Mouse (Mus musculus) cerebellum, adult 9-11 months (tissue): ENCODE data around the gene Slc37a1.
"Not testable (repeated sequence)": the region's sequence is repeated elsewhere in the genome, so short reads cannot be mapped to it uniquely, and the experiment has no call there.

Source experiments
- DNase-seq: peaks from one replicate; pipeline ENCODE4 v3.0.0; 2022

The Slc37a1 gene

DNA sequence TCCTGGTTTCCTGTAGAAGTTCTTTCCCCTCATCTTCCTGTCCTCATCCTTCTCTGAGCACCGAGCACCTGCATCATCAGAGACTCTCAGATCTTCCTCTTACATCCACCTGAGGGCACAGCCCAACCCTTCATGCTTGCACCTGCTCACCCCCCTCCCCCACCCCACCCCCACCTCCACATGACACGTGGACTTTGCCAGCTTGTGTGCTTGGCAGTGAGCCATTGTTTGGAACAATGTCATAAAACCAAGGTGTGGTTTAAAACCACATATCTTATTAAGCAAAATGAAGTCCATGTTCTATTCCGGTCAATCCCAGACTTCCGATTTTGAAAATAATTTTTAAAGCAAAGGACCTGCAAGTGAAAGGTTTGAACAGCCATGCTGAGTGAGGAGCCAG, 35.9 kb downstream of the Slc37a1 start:
- no peak for DNase-seq

- no peak for DNase-seq
These were observed 36.8 kb downstream of the Slc37a1 start for GRCm38 (mm10) chr17:31323379-31323778.

GRCm38 (mm10) chr17:31324227-31324626, 37.6 kb downstream of the Slc37a1 start:
- DNase-seq = no peak

DNA sequence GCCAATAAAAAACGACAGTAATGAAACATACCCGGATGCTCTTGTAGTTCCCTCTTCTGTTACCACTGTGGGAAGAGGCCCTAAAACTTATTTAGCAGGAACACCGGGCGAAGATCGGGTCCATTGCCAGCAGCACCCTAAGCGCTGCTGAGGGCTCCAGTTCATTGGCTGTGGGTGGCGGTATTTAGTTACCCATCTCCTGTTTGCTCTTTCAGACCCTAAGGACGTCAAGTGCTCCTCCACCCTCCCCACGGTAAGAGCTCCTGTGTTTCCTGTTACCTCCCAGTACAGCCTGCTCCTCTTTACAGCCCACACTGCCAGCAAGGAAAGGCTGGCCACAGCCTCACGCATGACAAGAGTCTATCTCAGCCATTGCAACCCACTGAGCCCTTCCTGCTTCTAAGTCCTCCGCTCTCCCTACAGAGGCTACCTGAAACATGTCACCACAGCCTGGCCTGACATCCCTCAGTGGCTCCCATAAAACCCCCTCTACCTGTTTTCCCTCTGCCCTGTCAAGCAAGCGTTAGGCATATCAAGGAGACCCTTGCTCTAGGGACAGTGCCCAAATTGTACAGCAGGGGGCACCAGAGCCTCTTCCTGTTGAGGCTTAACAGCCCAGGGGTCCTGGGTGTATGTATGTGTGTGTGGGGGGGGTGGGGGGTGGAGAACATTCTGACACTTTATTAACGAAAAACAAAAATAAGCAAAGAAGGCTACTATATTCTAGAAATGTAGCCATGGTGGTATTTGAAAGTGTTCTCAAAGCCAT, 39.0 kb downstream of the Slc37a1 start:
- no peak for DNase-seq

- DNase-seq = no peak
These were observed 39.7 kb downstream of the Slc37a1 start for GRCm38 (mm10) chr17:31326220-31326852.

GRCm38 (mm10) chr17:31328466-31328865, 41.9 kb downstream of the Slc37a1 start:
- DNase-seq = no peak

DNA sequence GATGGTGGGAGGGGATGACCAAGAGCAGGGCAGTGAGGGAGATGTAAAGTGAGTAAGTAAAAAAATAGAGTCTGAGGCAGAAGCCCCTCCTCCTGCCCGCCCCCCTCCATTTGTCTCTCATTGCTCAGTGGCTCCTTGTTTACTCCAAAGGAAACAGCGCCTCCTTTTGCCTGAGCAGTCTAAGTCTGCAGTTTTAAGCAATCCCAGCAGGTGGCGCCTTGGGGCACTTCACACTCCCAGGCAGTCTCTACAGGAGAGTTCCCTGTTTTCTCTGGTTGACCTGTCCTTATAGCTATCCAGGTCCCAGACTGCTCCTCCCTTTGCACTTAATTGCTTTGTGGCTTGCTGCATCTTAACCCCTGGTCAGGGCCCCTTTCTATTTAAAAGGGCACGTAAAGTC, 44.0 kb downstream of the Slc37a1 start:
- peak; percentile 60 for DNase-seq

- no peak for DNase-seq
These were observed 44.7 kb downstream of the Slc37a1 start for GRCm38 (mm10) chr17:31331273-31331672.

GRCm38 (mm10) chr17:31331920-31332319, 45.3 kb downstream of the Slc37a1 start:
- no peak for DNase-seq

DNA sequence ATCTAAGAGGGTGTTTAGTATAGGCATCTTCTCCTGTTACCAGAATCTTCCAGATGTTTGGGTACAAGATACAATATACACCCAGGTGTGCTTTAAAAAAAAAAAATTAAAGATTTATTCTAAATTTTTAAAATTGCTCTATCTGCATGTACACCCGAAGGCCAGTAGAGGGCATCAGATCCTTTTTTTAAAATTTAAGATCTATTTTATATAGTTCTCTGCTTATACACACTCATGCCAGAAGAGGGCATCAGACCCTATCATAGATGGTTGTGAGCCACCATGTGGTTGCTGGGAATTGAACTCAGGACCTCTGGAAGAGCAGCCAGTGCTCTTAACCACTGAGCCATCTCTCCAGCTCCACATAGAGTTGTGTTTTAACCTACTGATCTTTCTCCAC, 45.7 kb downstream of the Slc37a1 start:
- DNase-seq = no peak

- DNase-seq = peak; percentile 88
These were observed 48.1 kb downstream of the Slc37a1 start for GRCm38 (mm10) chr17:31334509-31335260.

GRCm38 (mm10) chr17:31335344-31336080, 48.9 kb downstream of the Slc37a1 start:
- DNase-seq = peak; percentile 58

DNA sequence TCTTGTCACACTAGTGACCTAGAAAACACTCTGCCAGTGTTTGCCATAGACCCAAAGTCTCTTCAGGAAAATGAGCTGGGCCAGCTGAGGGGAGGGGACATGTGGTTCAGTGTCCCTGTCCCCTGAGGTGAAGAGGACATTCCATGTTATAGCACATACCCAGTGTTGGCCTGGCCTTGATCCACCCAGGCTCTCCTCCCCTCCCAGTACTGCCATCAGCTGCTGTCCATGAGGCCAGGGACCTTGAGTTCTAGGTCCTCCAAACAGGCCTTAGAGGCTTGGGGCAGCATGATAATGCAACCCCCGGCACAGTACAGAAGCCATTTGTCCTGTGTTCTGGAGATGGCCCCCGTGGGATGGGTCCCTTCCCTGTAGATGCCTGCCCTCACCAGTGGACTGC, 53.2 kb downstream of the Slc37a1 start:
- no peak for DNase-seq

DNA sequence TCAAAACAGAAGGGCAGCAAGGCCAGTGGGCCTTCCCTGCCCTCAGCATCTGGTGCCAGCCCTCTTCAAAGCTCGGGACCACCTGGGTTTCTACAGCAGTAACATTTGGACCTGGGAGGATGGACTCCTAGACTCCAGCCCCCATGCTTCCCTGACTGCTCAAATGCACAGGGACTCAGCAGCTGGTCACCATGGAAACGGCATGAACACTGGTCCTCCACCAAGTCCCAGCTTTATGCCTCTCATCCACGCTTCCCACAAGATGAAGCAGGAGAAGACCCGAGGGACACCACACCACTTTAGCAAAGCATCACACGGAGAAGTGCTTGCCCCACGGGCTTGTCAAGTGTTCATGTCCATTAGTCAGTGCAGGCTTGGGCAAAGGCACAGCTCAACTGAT, 55.6 kb downstream of the Slc37a1 start:
- no peak for DNase-seq

DNA sequence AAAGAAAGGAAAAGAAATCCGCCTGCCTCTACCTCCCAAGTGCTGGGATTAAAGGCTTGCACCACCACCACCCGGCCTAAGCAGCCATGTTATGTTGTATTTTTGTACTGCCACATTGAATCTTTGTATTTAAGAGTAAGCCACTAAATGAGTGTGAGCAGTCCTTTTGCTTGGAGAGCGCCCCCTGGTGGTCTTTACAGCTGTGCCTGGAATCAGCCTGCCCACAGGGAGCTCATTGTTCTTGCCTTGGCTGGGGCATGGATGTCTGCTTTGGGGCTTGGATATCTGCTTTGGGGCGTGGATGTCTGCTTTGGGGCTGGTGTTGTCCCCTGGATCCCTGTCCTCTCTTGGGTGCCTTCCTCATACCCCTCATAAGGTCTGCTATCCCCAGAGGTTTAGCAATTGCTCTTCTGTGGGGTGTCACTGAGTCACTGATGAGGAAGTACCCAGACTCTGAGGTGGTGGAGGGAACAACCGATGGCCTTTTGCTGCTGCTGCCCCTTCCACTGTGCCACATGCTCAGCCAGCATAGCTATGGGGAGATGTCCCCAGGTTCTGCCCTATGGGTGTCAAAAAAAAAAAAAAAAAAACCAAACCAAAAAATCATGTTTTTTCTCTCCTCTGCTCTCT, 57.7 kb downstream of the Slc37a1 start:
- DNase-seq = peak; percentile 70

DNA sequence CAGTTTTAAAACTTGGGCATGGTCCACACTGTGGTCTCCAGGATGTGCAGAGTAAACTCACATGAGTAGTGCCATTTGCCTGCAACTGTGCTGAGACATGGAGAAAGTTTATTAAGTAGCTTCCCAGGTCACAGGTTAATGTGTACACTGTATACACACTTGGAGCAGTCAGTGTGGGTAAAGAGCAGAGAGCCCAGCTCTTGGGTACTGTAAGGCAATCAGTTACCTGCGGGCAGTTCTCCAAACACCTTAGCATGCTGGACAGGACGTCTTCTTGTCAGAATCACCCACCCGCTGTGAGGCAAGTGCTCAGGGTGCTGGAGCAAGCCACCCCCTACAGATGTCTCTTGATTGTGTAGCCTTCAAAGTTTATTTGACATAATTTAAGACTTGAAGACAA, 58.2 kb downstream of the Slc37a1 start:
- DNase-seq = no peak

DNA sequence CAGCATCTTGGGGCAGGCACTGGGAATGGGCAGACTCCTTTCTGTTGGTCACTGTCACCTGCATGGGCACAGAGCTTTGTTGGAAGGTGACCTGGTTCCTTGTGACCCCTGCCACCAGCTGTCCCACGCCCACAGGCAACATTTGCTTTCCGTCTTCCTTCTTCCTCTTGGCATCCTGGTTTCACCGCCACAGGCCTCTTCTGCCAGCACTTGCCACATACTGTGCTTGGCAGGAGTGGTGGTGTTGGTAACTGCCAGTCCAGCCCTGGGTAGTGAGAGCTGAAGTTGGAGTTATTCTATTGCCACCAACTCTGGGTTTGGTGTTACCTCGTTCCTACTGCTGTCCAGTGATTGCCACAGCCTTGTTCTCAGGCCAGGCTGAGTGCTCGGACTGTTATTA, 61.5 kb downstream of the Slc37a1 start:
- DNase-seq = peak; percentile 61

DNA sequence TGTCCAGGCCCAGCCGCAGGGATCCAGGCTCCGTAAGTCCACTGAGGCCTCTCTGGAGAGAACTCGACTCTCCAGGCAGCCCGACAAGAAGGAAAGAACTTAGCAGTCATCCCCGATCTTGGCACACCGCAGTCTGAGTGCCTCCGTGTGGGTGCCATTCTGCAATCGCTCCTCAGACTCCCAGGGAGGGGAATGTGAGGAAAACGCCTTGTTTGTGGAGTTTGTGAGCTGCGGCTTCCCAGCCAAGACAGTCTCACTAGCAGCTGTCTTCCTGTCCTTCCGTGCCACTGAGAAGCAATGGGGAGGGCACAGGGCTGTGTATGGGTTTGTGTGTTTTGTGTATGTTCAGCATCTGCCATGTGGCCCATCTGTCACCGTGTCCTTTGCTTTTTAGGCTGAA, 62.8 kb downstream of the Slc37a1 start:
- no peak for DNase-seq

GRCm38 (mm10) chr17:31351984-31352383, 65.4 kb downstream of the Slc37a1 start:
- DNase-seq = no peak

DNA sequence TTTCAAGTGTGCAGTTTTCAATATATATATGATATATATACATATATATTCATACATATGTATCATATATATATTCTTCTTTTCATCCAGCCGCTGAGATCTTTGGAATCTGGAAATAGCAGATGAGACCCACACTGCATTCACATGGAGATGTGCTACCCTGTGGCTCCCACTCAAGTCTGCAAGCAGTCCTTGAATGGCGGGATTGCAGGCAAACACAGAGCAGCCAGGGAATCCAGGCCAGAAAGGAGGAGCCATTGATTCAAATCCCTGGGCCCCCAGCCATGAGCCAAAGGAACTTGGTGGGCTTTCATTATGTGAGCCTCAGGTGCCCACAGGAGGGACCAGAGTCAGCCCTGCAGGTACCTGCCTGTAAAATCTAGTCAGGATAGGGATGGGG, 66.7 kb downstream of the Slc37a1 start:
- DNase-seq = no peak

- not testable (repeated sequence) for DNase-seq
These were observed 68.1 kb downstream of the Slc37a1 start for GRCm38 (mm10) chr17:31354684-31355083.

GRCm38 (mm10) chr17:31355792-31356502, 69.4 kb downstream of the Slc37a1 start:
- DNase-seq = no peak
